In the genomic region with DNA sequence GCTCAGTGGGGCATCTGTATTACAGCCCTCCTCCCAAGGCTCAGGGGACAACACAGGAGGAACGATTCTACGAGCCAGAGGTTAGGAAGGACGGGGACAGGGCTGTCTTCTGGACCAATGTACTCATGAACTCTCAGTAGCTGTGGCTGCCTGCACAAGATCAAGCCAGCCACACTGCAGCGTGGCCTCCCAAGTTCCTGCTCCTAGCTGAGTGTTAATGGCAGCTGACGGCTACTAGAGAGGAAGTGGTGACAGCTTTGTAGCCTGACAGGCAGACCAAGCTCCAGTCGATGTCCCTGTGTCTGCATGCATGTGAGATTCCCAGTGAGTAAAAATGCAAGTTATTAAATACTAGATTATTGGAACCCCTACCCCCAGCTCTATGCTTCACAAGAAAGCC, we compare ENCODE assay signal across 16 mouse cellular contexts. TPM values are rescaled to one million over a fixed set of nuclear protein-coding genes. Genes with fewer than 3 reads are reported as not detected.
DNase-seq lines count a peak whose midpoint lies in the region; ATAC-seq and TF ChIP-seq lines count a peak whose summit lies in the region.
"Had no signal": no experiment of that assay in that cellular context is flagged by ENCODE, and none has a peak within 500 bp of the region (broad histone marks: within the 10 kb centered on the region; RNA-seq: fewer than 3 reads in every experiment).

No protein-coding gene starts in this region.

- peak; percentile 95 for DNase-seq in heart, adult 11 months
- DNase-seq in heart, postnatal 36 days = no peak
- DNase-seq in lung, postnatal 14 days = no peak
- no peak for DNase-seq in frontal cortex, postnatal 10 days (ENCODE audit: low spot score in 2 of 2)
- no peak for DNase-seq in cerebellum, adult 9-10 months
- DNase-seq: cerebellum, adult 18-20 months; embryo, embryonic 11 days; left cerebral cortex, postnatal 4 days; thymus, postnatal 25 days had no signal

- no peaks in the 10 kb centered on the region for H3K79me2 ChIP-seq in myocyte (ENCODE audit: control insufficient read depth, insufficient read depth)

- H3K9me3 ChIP-seq in lung, embryonic 15.5 days = no peaks in the 10 kb centered on the region
- H3K9me3 ChIP-seq: hindbrain, embryonic 10.5 days; liver, embryonic 12.5 days had no signal

- H3K27ac ChIP-seq in lung, embryonic 15.5 days = peak overlapping the region; percentile 56
- H3K27ac ChIP-seq: hindbrain, embryonic 10.5 days; liver, embryonic 12.5 days had no signal

- H3ac ChIP-seq in myocyte (ENCODE audit: control insufficient read depth, insufficient read length) = no peak overlapping the region

- no peak overlapping the region for H3K4me3 ChIP-seq in lung, embryonic 15.5 days
- no peak overlapping the region for H3K4me3 ChIP-seq in myocyte
- H3K4me3 ChIP-seq: hindbrain, embryonic 10.5 days; liver, embryonic 12.5 days had no signal

- no peak overlapping the region for H3K4me2 ChIP-seq in lung, embryonic 15.5 days
- peak overlapping the region; percentile 63 for H3K4me2 ChIP-seq in myocyte (ENCODE audit: low read depth)
- H3K4me2 ChIP-seq: liver, embryonic 12.5 days had no signal

- no peak overlapping the region for H3K9ac ChIP-seq in lung, embryonic 15.5 days
- H3K9ac ChIP-seq: liver, embryonic 12.5 days had no signal

- 22% methylated on average over 6 of the region's 6 CpGs for whole genome bisulfite sequencing in lung, embryonic 15.5 days

- ATAC-seq in lung, embryonic 15.5 days (ENCODE audit: borderline replicate concordance, extremely low read depth, low FRiP score, low TSS enrichment) = no peak
- ATAC-seq in granulocyte monocyte progenitor cell, adult 5-6 weeks (replicated peaks; ENCODE audit: poor library complexity, severe bottlenecking) = peak; percentile 88
- ATAC-seq: forebrain, embryonic 14.5 days; liver, embryonic 12.5 days had no signal

- intact Hi-C loops in heart, postnatal 36 days (cut with DNase I) = no loop called here

- peaks cover 38% of the 10 kb centered on the region for H3K36me3 ChIP-seq in lung, embryonic 15.5 days
- peaks cover 16% of the 10 kb centered on the region for H3K36me3 ChIP-seq in myocyte (ENCODE audit: control insufficient read depth, insufficient read depth)
- H3K36me3 ChIP-seq: liver, embryonic 12.5 days had no signal

- peaks cover 62% of the 10 kb centered on the region for H3K4me1 ChIP-seq in lung, embryonic 15.5 days
- H3K4me1 ChIP-seq: liver, embryonic 12.5 days had no signal

- no peak for TF ChIP-seq POLR2A in myocyte (IDR thresholded peaks at IDR 0.05; ENCODE audit: insufficient read length, low read depth)

- H3K27me3 ChIP-seq in lung, embryonic 15.5 days = no peaks in the 10 kb centered on the region
- no peaks in the 10 kb centered on the region for H3K27me3 ChIP-seq in myocyte (ENCODE audit: control insufficient read depth, insufficient read depth, insufficient read length)
- H3K27me3 ChIP-seq: Patski had no signal

TF ChIP-seq in myocyte, 11 proteins besides CTCF, POLR2A, EP300 and RAD21:
- TF ChIP-seq E2F4 (IDR thresholded peaks at IDR 0.05; ENCODE audit: insufficient read depth) (no peak), POLR2AphosphoS2 (IDR thresholded peaks at IDR 0.05; ENCODE audit: insufficient read length, low read depth) (no peak), MYOG (IDR thresholded peaks at IDR 0.05; ENCODE audit: control insufficient read depth in 1 of 3, insufficient read depth in 1 of 3, insufficient read length in 2 of 3, low read depth in 2 of 3) (peak in 1 of 3 experiments; percentile 17), TCF12 (IDR thresholded peaks at IDR 0.05; ENCODE audit: insufficient read depth, poor library complexity, severe bottlenecking) (no peak), MAX (IDR thresholded peaks at IDR 0.05; ENCODE audit: low read depth) (no peak), SRF (IDR thresholded peaks at IDR 0.05; ENCODE audit: control insufficient read depth, insufficient read length, low read depth) (no peak), CEBPB (IDR thresholded peaks at IDR 0.05; ENCODE audit: insufficient read depth, poor library complexity, severe bottlenecking) (no peak), MYOD1 (IDR thresholded peaks at IDR 0.05; ENCODE audit: control insufficient read depth in 1 of 3, insufficient read length in 2 of 3, low read depth in 2 of 3) (peak in 2 of 3 experiments; percentile 42 to 87), TCF3 (IDR thresholded peaks at IDR 0.05; ENCODE audit: insufficient read length, low read depth) (no peak)

RNA-seq across cellular contexts. Expression of gene Wnt2b, which starts 39.7 kb away (rescaled TPM):
- 1 to 10 TPM; 1.1 to 1.8 TPM for total RNA-seq in heart, postnatal 36 days (2021)
- 2.0 and 2.4 TPM in 2 replicates for polyA plus RNA-seq in lung, embryonic 15.5 days (2015; fragmentation: Nextera tagmentation; extraction: Ambion mirVana)
- not detected in 2 replicates for total RNA-seq in granulocyte monocyte progenitor cell, adult 5-6 weeks (2014; fragmentation: Nextera tagmentation)
- total RNA-seq in granulocyte monocyte progenitor cell, adult 5-6 weeks (2017) = not detected in 2 replicates
- 0.13 TPM for polyA plus RNA-seq in myocyte (2012; fragmentation: generic; extraction: Trizol)

RNA-seq across cellular contexts. Expression of gene Cttnbp2nl, which starts 51.6 kb away (rescaled TPM):
- 10 to 100 TPM; 18.9 to 19.6 TPM for total RNA-seq in heart, postnatal 36 days (2021)
- polyA plus RNA-seq in lung, embryonic 15.5 days (2015; fragmentation: Nextera tagmentation; extraction: Ambion mirVana) = 32.9 and 34.5 TPM in 2 replicates
- total RNA-seq in granulocyte monocyte progenitor cell, adult 5-6 weeks (2014; fragmentation: Nextera tagmentation) = 1.8 TPM in 1 of 2 replicates, not detected in the other
- total RNA-seq in granulocyte monocyte progenitor cell, adult 5-6 weeks (2017) = 0.78 TPM in 1 of 2 replicates, not detected in the other
- polyA plus RNA-seq in myocyte (2012; fragmentation: generic; extraction: Trizol) = 8.9 TPM

Comparison
In these comparisons a context has a peak if more than half of its experiments do, and no peak if none do; other contexts are left out.
1. RNA of gene Cttnbp2nl, which starts 51.6 kb away (total RNA-seq): 18.9 to 19.6 TPM in heart, postnatal 36 days; 0.78 to 1.8 TPM in granulocyte monocyte progenitor cell, adult 5-6 weeks; every median in the first group is over 4 times any median in the second.